Mouse (Mus musculus) liver, adult 2 months (tissue): ENCODE results near the gene Gjd3. TPM values are rescaled to one million over a fixed set of nuclear protein-coding genes. Genes with fewer than 3 reads are reported as not detected.
A peak's percentile ranks its signal among the peaks of the same experiment; 100 is the strongest.

ENCODE experiments used
- DNase-seq: peaks from one replicate; pipeline ENCODE4 v3.0.0-alpha.2; 2011; ENCODE audit warnings: low read depth, low spot score; ENCODE audit errors: extremely low read depth
- H3K27ac ChIP-seq: fragments of 200-500 bp; replicated peaks from 2 replicates; pipeline ENCODE4 v1.5.1; 2012; ENCODE audit warnings: low read depth, mild to moderate bottlenecking, control low read depth, inconsistent platforms, low read length; ENCODE audit not compliant: insufficient read depth
- H3K27me3 ChIP-seq: fragments of 200-500 bp; 2 replicates; pipeline ENCODE4 v1.6.1; 2012; ENCODE audit warnings: mild to moderate bottlenecking, moderate library complexity, low read length, inconsistent platforms; ENCODE audit not compliant: control insufficient read depth, insufficient read depth
- H3K36me3 ChIP-seq: fragments of 200-500 bp; 2 replicates; pipeline ENCODE4 v1.6.1; 2012; ENCODE audit warnings: low read length, inconsistent platforms; ENCODE audit not compliant: control insufficient read depth, insufficient read depth
- H3K4me1 ChIP-seq: fragments of 200-500 bp; 2 replicates; pipeline ENCODE4 v1.6.1; 2011; ENCODE audit warnings: low read length; ENCODE audit not compliant: control insufficient read depth, insufficient read depth
- H3K4me3 ChIP-seq: fragments of 200-500 bp; 2 replicates; pipeline ENCODE4 v1.5.1; 2011; ENCODE audit warnings: low read depth, mild to moderate bottlenecking, control low read depth, low read length, moderate library complexity; ENCODE audit not compliant: insufficient read depth
- H3K79me2 ChIP-seq: fragments of 200-500 bp; 2 replicates; pipeline ENCODE4 v1.6.1; 2012; ENCODE audit warnings: inconsistent platforms, mild to moderate bottlenecking, low read length, moderate library complexity; ENCODE audit not compliant: control insufficient read depth, insufficient read depth
- H3K9ac ChIP-seq: fragments of 200-500 bp; 2 replicates; pipeline ENCODE4 v1.6.1; 2012; ENCODE audit warnings: low read depth, mild to moderate bottlenecking, control low read depth, inconsistent platforms, low read length
- CTCF ChIP-seq: fragments of 200-500 bp; IDR thresholded peaks from 2 replicates; pipeline ENCODE4 v1.5.1; 2011; ENCODE audit warnings: low read depth, low read length, control low read depth
- POLR2A ChIP-seq: fragments of 200-500 bp; IDR thresholded peaks from 2 replicates; pipeline ENCODE4 v1.6.1; 2011; ENCODE audit warnings: low read length, control low read depth; ENCODE audit not compliant: insufficient read depth; ENCODE audit errors: extremely low read depth
- WGBS: fragments of 180-500 bp; shearing (Covaris S2); methylation state at CpG from one replicate; pipeline ENCODE4 v1.1.7; 2018; 5-methylcytosine and 5-hydroxymethylcytosine counted together
- polyA plus RNA-seq: library from polyadenylated mRNA; depleted of rRNA; stranded (reverse); fragments of >200 nt; gene quantifications from 2 replicates; pipeline ENCODE4 v1.2.3, GENCODE M21; 2012
- total RNA-seq: library from RNA; depleted of rRNA; stranded (reverse); fragments of >200 nt; gene quantifications from 2 replicates; pipeline ENCODE4 v1.2.3, GENCODE M21; 2014

The Gjd3 gene
- total and polyA plus RNA-seq, 2 experiments: not detected

GRCm38 (mm10) chr11:98985542-98985941 is 2.7 kb upstream of the Gjd3 start:
- 90% methylated on average over 7 of the region's 7 CpGs for WGBS
- no peak overlapping the region for H3K27ac ChIP-seq
- H3K36me3 ChIP-seq: no peaks in the 10 kb centered on the region
- H3K4me3 ChIP-seq: no peak overlapping the region
- H3K27me3 ChIP-seq: 0 out of 2 replicates have a peak, but pooled peaks cover 4% of the 10 kb centered on the region
- no peak for TF ChIP-seq CTCF
- no peak for TF ChIP-seq POLR2A
- H3K79me2 ChIP-seq: no peaks in the 10 kb centered on the region
- H3K9ac ChIP-seq: no peak overlapping the region
- 0 out of 2 replicates have a peak, but pooled peaks cover 2% of the 10 kb centered on the region for H3K4me1 ChIP-seq
- no peak for DNase-seq

GRCm38 (mm10) chr11:98983551-98983950 is 735 bp upstream of the Gjd3 start:
- DNase-seq: no peak
- Histone ChIP-seq H3K79me2 (no peaks in the 10 kb centered on the region), H3K9ac (no peak overlapping the region), H3K27ac (no peak overlapping the region), H3K36me3 (no peaks in the 10 kb centered on the region), H3K27me3 (0 out of 2 replicates have a peak, but pooled peaks cover 4% of the 10 kb centered on the region), H3K4me3 (no peak overlapping the region), H3K4me1 (0 out of 2 replicates have a peak, but pooled peaks cover 2% of the 10 kb centered on the region)
- WGBS: 62% methylated on average over 8 of the region's 8 CpGs
- TF ChIP-seq CTCF (no peak), POLR2A (no peak)

- Histone ChIP-seq H3K27me3 (0 out of 2 replicates have a peak, but pooled peaks cover 4% of the 10 kb centered on the region), H3K36me3 (no peaks in the 10 kb centered on the region), H3K27ac (no peak overlapping the region), H3K79me2 (no peaks in the 10 kb centered on the region), H3K4me1 (0 out of 2 replicates have a peak, but pooled peaks cover 2% of the 10 kb centered on the region), H3K4me3 (peak overlapping the region; percentile 57), H3K9ac (peak overlapping the region; percentile 34)
- WGBS: under 1% methylated on average over 94 of the region's 94 CpGs
- peak; percentile 40 for DNase-seq
- TF ChIP-seq CTCF (peak; percentile 83), POLR2A (no peak)
Observed at GRCm38 (mm10) chr11:98981997-98982772, 631 bp downstream of the Gjd3 start.

- DNase-seq: peak; percentile 43
- TF ChIP-seq POLR2A (no peak), CTCF (no peak)
- H3K4me1 ChIP-seq: 0 out of 2 replicates have a peak, but pooled peaks cover 2% of the 10 kb centered on the region
- H3K9ac ChIP-seq: no peak overlapping the region; the same call in 1 of the 2 replicates
- H3K27ac ChIP-seq: no peak overlapping the region
- H3K79me2 ChIP-seq: no peaks in the 10 kb centered on the region
- no peaks in the 10 kb centered on the region for H3K36me3 ChIP-seq
- H3K4me3 ChIP-seq: peak overlapping the region; percentile 57; the same call in 1 of the 2 replicates
- 32% methylated on average over 20 of the region's 20 CpGs for WGBS
- H3K27me3 ChIP-seq: 0 out of 2 replicates have a peak, but pooled peaks cover 4% of the 10 kb centered on the region
Observed at GRCm38 (mm10) chr11:98981289-98981996, 1.4 kb downstream of the Gjd3 start.

GRCm38 (mm10) chr11:98979356-98979755 is 3.5 kb downstream of the Gjd3 start:
- 19% methylated on average over 5 of the region's 5 CpGs for WGBS
- Histone ChIP-seq H3K79me2 (no peaks in the 10 kb centered on the region), H3K4me3 (no peak overlapping the region), H3K9ac (no peak overlapping the region), H3K4me1 (0 out of 2 replicates have a peak, but pooled peaks cover 2% of the 10 kb centered on the region), H3K27me3 (0 out of 2 replicates have a peak, but pooled peaks cover 4% of the 10 kb centered on the region), H3K27ac (no peak overlapping the region), H3K36me3 (no peaks in the 10 kb centered on the region)
- peak; percentile 61 for DNase-seq
- TF ChIP-seq POLR2A: no peak
- TF ChIP-seq CTCF: no peak
